Mouse (Mus musculus): ENCODE data around the gene Qsox2. TPM values are rescaled to one million over a fixed set of nuclear protein-coding genes. Genes with fewer than 3 reads are reported as not detected.

Qsox2 gene
- 10 to 100 TPM; 20.5 to 23.1 TPM for total RNA-seq (2021)
- long read RNA-seq, experiment 1, transcript Qsox2-201 (13 exons, 2,559 nt) = major isoform, 7 of 20 reads
- long read RNA-seq, experiment 1, partial matches to known transcripts = 10 of 20 reads
- long read RNA-seq, experiment 1, other reads (novel, unspliced or antisense) = 3 of 20 reads
- long read RNA-seq, experiment 2, partial matches to known transcripts = 12 of 19 reads
- long read RNA-seq, experiment 2, other reads (novel, unspliced or antisense) = 4 of 19 reads

DNA sequence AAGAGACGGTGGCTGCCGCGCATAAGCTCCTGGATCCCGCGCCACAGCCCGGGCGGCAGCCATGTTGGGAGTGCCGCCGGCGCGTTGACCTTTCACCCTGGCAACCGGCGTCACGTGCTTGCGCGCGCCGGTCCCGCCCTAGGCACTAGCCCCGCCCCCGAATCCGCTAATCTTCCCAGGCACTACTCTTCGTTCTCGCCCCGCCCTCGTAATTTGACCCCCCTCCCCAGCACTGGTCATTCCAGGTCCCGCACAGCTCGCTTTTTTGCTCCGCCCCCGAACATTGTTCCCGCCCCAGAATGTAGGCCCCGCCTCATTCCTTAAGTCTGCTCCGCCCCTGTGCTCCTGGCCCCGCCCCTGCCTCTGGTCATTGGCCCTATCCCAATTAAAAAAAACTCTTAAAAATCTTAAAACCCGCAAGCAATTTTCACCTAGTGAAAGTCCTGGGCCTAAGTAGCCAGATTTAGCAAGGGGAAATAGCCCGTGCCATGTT is at the start of gene Qsox2:
Gene Qsox2, minus strand, starts transcription at position 236 of the 493 bp plus-strand sequence.
- peak; percentile 83 to 84 for DNase-seq (ENCODE audit: low spot score in 2 of 2)

- no peak for DNase-seq (ENCODE audit: low spot score in 2 of 2)
These were observed 49.1 kb upstream of the Qsox2 start for GRCm38 (mm10) chr2:26286391-26286790.

DNA sequence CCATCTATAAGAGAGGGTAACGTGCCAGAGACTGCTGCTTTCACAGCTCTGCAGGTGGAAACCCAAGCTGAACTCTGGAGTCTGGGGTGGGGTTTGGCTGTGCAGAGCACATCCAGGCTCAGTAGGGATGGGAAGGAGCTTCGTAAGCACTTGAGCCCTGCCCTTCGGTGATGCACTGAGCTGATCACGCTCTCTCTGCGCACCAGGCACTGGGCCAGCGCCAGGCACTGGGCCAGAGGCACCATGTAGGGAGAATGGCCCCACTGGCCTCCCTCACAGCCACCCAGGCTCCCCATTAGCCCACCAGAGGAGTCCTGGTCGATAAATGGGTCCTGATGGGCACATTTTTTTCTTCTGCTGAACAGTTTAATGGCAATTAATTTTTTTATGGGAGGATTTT is 48.5 kb upstream of the Qsox2 start:
- no peak for DNase-seq (ENCODE audit: low spot score in 2 of 2)

GRCm38 (mm10) chr2:26280594-26280993 is 43.3 kb upstream of the Qsox2 start:
- DNase-seq (ENCODE audit: low spot score in 2 of 2) = no peak

DNA sequence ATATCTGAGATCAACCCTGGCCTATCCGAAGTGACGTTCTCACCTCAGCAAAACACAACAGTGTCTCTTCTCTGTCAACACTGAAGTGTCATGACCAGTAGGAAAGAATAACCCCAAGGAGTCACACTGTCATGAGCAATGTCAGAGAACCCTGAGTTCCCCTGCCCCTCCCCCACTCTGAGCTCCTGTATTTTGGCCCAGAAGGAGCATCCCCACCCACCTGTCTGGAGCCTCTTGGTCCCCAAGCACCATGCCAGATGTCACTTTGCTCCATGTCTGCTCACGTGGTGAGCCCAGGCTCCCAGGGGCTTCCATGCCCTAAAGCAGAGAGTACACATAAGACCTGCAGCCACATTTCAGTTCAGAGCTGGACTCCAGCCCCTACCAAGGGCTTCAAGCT is 42.4 kb upstream of the Qsox2 start:
- DNase-seq (ENCODE audit: low spot score in 2 of 2) = no peak

DNA sequence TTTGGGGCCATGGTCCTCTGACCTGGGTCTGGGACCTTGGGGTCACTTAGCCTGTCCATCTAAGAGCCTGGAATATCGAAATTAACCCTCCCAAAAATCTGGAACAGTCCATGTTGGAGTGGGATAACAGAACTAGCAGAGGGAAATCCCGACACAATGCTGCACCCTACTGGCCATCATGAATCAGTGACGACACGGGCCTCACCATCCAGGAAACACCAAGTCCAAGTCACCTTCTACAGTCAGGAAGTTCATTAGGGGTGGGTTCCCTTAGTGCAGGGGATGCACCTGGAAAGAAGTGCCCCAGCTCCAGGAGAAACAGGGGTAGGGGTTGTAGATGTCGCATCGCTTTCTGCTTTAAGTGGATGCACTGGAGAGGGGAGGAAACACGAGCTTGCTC is 36.3 kb upstream of the Qsox2 start:
- DNase-seq (ENCODE audit: low spot score in 2 of 2) = peak; percentile 59 to 67

- DNase-seq (ENCODE audit: low spot score in 2 of 2) = no peak
These were observed 30.9 kb upstream of the Qsox2 start for GRCm38 (mm10) chr2:26268216-26268615.

DNA sequence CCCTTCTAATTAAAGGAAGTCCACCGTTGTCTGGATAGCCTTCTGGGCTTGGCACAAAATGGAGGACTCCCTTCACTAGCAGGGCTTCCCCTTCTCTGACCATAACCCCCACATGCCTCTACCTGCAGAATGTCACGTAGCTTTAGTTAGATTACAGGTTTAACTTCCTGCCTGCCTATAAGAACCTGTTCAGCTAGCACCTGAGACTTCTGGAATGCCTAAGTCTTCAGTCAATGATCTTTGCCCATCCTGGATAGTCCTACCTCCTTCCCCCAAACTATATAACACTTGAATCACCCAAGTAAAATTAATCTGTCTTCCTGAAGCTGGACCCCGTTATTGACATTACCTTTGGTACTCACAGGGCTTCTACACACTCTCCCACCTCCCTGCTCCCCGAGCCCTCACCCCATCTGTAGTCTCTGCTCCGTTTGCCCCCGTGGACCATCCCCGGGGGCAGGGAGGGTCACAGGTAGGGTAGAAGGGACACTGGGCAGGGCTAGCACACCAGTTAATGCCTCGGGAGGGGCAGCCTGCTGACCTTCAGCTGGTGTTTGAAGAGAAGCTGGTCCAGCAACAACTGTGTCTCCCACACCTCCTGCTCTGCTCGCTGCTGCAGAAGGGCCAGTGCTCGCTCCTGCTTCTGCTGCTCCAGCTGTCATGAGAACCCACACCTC is 28.9 kb upstream of the Qsox2 start:
- no peak for DNase-seq (ENCODE audit: low spot score in 2 of 2)

DNA sequence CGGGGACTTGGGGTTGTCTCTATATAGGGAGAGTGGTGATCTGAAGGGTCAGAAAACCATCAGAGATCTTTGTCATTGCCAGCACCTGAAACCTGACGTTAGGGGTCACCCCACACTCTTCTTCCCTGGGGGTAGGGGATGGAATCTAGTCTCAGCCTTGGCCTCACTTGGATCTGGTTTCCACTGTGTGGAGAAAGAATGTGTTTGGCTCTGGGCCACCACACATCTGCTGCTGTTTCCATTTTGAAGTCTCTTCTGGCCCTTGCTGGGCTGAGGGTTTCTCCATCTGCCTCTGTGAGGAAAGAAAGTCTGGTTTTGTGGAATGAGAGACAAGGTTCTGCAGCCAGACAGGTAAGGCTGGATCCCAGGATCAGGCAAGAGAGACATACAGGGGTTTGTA is 27.8 kb upstream of the Qsox2 start:
- no peak for DNase-seq (ENCODE audit: low spot score in 2 of 2)

GRCm38 (mm10) chr2:26264646-26265045 is 27.3 kb upstream of the Qsox2 start:
- no peak for DNase-seq (ENCODE audit: low spot score in 2 of 2)

DNA sequence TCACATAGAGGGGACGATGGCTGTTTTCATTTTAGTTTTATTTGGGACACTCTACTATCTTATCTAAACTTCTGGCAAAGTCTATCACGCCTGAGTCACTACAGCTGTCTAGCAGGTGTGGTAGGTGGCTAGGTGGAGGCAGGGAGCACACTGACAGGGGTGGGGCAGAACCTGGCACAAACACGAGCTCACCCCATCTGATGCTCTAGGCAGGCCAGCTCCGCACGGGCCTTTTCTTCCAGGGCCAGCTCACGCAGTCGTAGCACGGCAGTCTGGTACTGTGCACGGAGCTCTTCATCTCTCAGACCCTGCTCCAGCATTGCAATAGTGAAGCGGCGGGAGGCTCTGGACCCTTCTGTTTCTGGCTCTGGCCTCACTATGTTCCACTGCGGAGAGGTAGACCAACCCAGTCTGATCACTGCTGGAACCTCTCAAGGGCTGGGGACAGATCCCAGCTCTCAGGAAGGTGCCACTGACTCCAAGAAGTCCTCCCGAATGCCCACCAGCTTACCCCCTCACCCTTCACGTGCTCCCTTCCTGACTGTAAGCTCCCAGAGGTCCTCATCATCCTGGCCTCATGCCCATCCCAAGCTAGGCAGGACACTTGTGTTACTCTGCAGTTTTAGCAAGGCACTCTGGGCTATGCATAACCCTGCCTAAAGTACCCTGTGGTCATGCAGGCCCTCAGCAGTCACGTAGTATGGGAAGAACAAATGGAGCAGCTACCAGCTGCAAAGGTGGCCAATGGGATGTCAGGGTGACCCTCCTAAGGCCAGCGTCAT is 20.2 kb upstream of the Qsox2 start:
- no peak for DNase-seq (ENCODE audit: low spot score in 2 of 2)

DNA sequence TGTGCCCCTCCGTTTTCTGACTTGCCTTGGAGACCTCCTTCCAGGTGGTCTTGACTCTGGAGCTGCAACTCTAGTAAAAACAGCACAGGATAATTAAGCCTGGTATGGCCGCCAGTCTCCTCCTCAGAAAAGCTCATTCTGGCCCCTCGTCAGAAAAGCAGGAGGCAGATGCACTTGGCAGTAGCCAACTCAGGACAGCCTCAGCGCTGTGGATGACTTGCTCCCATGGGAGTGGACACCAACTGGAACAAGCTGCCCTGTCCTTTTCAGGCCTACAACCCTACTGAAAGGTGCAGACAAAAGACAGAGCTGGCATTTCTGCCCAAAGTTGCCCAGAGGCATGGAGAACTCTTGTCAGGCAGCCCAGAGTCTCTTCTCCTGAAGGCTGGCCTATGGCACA is 17.5 kb upstream of the Qsox2 start:
- DNase-seq (ENCODE audit: low spot score in 2 of 2) = no peak

DNA sequence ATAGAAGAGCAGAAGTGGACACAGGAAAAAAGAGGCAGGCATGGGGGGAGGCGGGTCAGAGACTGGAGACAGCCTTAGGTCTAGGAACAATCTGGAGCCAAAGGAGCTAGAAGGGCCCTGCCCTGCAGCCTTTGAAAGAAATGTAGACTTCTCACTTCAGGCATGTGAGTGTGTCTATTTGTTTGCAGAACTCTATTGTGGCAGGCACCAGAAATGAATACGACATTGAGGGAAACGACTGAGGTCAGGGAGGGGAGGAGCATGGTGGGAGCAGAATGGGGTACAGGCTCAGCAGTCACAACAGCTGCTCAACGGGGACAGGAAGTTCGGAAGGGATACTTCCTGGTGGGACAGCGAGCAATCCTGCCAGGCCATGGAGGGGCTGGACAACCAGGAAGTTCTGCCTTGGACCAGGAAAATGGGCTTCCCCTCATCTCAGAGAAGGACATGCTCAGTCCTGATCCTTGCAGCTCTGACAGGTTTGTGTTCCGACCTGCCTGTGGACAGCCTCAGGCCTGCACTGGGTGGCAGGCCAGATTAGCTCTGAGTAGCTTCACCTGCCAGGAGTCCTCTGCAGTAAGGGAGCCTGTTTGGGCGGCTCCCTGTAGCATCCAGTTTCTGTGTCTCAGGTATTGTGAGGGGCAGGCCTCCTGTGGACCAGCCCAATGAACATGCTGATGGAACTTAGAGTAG is 15.3 kb upstream of the Qsox2 start:
- no peak for DNase-seq (ENCODE audit: low spot score in 2 of 2)

GRCm38 (mm10) chr2:26247531-26247930 is 10.2 kb upstream of the Qsox2 start:
- no peak for DNase-seq (ENCODE audit: low spot score in 2 of 2)

DNA sequence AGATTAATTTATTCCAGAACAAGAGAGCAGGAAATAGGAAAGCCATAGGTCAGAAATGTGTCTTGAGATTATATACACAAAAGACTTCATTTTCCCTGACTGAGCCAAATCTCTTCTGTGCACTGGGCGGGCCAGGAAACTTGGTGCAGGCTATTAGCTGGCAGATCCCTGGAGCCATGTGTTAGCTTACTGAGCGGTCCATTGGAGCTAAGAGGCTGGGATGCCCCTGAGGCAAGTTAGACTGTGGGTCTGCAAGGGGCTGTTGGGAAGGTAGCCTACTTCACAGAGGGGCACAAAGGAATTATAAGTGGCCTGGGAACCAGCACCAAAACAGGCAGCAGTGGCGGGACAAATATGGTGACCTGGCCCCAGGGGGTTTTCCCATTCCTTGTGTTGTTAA is 3.5 kb upstream of the Qsox2 start:
- DNase-seq (ENCODE audit: low spot score in 2 of 2) = no peak

DNA sequence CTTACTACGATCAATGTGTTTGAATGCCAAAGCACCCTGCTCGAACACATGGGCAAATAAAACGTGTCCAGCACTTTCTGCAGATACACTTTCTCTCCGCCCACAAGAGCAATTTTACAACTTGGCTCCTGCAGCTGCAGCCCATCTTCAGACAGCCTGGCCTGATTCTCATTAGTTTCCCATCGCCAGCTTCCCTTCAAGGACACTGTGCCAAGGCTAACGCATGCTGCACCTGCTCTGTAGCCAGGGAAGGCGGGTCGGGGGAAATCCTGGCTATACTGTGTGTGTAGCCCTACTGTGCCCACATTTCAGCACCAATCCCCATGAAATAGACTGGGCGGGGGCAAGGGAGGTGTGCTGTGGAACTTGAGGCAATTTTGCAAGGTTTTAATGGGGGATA is 3.0 kb upstream of the Qsox2 start:
- DNase-seq (ENCODE audit: low spot score in 2 of 2) = no peak

DNA sequence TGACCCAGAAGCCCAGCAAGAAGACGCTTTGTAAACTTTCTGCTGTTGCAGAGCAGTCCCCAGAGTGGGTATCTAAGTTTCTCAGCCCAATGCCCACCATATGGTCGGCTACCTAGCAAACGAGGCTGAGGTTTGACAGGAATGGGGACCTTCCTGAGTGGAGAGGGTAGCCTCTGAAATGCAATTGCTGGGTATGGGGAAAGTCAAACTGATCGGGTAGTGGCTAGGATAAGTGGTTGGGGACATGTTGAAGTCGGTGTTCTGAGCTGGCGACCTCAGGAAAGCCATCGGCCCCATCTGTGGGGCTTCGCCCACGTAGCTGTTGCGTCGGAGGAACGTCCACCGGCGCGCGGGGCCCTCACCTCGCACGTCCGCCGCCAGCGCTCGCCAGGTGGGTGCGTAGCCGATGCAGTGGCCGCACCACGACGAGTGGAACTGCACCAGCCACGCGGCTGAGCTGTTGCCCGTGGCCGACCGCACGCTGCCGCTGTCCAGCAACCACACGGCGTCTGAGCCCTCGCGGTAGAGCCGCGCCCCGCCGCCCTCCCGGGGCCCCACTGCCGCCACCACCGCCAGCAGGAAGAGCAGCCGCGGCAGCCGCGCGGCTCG is 540 bp downstream of the Qsox2 start:
- DNase-seq (ENCODE audit: low spot score in 2 of 2) = peak; percentile 28 to 51

DNA sequence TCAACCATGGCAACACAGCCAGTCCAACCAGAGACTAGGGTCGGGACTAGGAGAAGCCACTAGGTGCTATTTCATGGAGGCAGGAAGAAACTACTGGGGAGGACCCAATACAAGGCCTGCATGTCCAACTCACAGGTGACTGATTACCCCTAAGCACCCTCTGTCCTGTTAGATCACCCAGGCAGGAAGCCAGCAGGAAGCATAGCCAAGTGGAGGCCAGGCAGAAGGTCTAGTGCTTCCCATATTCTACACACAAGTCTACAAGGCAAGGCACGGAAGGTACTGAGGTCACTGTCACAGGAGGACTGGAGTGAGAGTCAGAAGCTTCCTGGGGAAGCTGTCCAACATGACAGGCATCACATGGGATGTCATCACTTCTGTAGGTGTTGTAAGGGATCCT is 2.6 kb downstream of the Qsox2 start:
- DNase-seq (ENCODE audit: low spot score in 2 of 2) = no peak

- no peak for DNase-seq (ENCODE audit: low spot score in 2 of 2)
These were observed 3.1 kb downstream of the Qsox2 start for GRCm38 (mm10) chr2:26234253-26234652.

- no peak for DNase-seq (ENCODE audit: low spot score in 2 of 2)
These were observed 6.0 kb downstream of the Qsox2 start for GRCm38 (mm10) chr2:26231366-26231765.

DNA sequence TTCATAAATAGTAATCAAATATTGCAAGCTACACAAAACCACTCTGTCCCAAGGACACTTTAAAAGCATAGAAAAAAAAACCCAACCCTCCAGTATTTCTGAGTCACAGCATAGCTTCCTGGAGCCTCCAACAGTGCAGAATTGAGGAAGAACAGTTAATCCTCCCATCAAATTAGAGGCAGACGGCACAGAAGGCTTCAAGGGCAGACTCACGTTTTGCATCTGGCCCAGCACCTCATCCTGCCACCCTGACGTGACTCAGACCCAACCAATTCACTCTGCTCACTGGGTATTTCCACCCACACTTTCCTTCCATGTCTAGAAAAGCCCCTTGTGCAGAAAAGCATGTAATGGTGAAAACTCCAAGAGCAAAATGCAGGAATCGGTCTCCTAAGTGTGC is 7.1 kb downstream of the Qsox2 start:
- no peak for DNase-seq (ENCODE audit: low spot score in 2 of 2)

All from left cerebral cortex, adult 18-20 months (tissue).